Mouse (Mus musculus): ENCODE results near the gene Cnr2. TPM values are rescaled to one million over a fixed set of nuclear protein-coding genes. Genes with fewer than 3 reads are reported as not detected.

Gene Cnr2
- polyA plus RNA-seq, 1 experiment from 2014 or later: 0.90 TPM

GRCm38 (mm10) chr4:135958354-135958753, 63.2 kb downstream of the Cnr2 start:
- Histone ChIP-seq H3K27me3 (ENCODE audit: control insufficient read depth, insufficient read depth, low read length) (no peaks in the 10 kb centered on the region), H3K4me1 (ENCODE audit: control insufficient read depth, insufficient read depth, low read length) (peaks cover 6% of the 10 kb centered on the region), H3K9me3 (replicated peaks; ENCODE audit: control insufficient read depth, low read length) (no peaks in the 10 kb centered on the region), H3K36me3 (ENCODE audit: control insufficient read depth, insufficient read depth, low read length) (peaks cover 10% of the 10 kb centered on the region; the same call in 1 of the 2 replicates), H3K4me2 (ENCODE audit: low read depth, low read length) (no peak overlapping the region), H3K27ac (ENCODE audit: low read length) (peak overlapping the region; percentile 70), H3K9ac (ENCODE audit: low read length) (no peak overlapping the region), H3K4me3 (replicated peaks; ENCODE audit: low read length) (no peak overlapping the region)
- ATAC-seq (ENCODE audit: insufficient read depth, low FRiP score): peak; percentile 58; the same call in 1 of the 2 replicates
- 51% methylated on average over 8 of the region's 8 CpGs for WGBS

DNA sequence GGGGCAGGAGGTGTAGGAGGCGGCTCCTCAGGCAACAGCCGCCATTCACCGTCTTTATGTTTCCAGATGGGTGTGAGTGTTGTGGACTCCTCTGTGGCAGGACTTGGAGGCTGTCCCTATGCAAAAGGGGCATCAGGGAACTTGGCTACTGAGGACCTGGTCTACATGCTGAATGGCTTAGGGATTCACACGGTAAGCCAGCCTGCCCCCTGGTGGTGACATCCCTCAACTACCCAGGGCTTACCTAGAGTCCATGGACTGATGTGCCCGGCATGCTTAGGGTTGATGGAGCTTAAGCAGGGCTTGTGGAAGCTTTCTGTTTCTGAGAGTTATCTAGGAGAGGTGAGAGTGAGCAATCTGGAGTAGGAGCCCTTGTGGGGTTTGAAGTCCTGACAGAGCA, 65.5 kb downstream of the Cnr2 start:
- Histone ChIP-seq H3K27ac (ENCODE audit: low read length) (no peak overlapping the region), H3K4me3 (replicated peaks; ENCODE audit: low read length) (no peak overlapping the region), H3K9ac (ENCODE audit: low read length) (no peak overlapping the region), H3K9me3 (replicated peaks; ENCODE audit: control insufficient read depth, low read length) (no peaks in the 10 kb centered on the region), H3K27me3 (ENCODE audit: control insufficient read depth, insufficient read depth, low read length) (no peaks in the 10 kb centered on the region), H3K4me2 (ENCODE audit: low read depth, low read length) (no peak overlapping the region), H3K36me3 (ENCODE audit: control insufficient read depth, insufficient read depth, low read length) (peaks cover 7% of the 10 kb centered on the region; the same call in 1 of the 2 replicates), H3K4me1 (ENCODE audit: control insufficient read depth, insufficient read depth, low read length) (peaks cover 17% of the 10 kb centered on the region)
- 25% methylated on average over 5 of the region's 5 CpGs for WGBS
- ATAC-seq (ENCODE audit: insufficient read depth, low FRiP score): no peak

DNA sequence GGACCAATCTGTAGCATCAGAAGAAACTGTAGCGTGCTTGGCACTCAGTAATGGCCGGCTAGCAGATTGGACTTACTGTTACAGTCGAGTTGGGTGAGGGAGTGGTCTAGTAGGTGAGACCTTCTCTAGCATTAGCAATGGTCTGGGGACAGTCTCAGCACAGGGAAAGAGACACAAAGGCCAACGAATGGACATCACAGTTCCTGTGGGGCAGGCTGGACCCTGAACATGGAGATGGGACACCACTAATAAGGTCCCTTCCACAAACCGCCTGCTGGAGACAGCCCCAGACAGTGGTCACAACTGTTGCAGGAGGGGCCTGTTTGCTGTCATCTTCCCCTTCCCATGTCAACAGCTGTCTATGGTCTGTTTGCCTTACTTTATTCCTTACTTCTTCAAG, 66.5 kb downstream of the Cnr2 start:
- no peak overlapping the region for H3K27ac ChIP-seq (ENCODE audit: low read length)
- ATAC-seq (ENCODE audit: insufficient read depth, low FRiP score): no peak
- H3K36me3 ChIP-seq (ENCODE audit: control insufficient read depth, insufficient read depth, low read length): peaks cover 16% of the 10 kb centered on the region
- H3K4me3 ChIP-seq (replicated peaks; ENCODE audit: low read length): no peak overlapping the region
- 91% methylated on average over 5 of the region's 5 CpGs for WGBS
- no peaks in the 10 kb centered on the region for H3K27me3 ChIP-seq (ENCODE audit: control insufficient read depth, insufficient read depth, low read length)
- no peak overlapping the region for H3K4me2 ChIP-seq (ENCODE audit: low read depth, low read length)
- H3K9me3 ChIP-seq (replicated peaks; ENCODE audit: control insufficient read depth, low read length): no peaks in the 10 kb centered on the region
- H3K4me1 ChIP-seq (ENCODE audit: control insufficient read depth, insufficient read depth, low read length): peaks cover 17% of the 10 kb centered on the region
- H3K9ac ChIP-seq (ENCODE audit: low read length): no peak overlapping the region

DNA sequence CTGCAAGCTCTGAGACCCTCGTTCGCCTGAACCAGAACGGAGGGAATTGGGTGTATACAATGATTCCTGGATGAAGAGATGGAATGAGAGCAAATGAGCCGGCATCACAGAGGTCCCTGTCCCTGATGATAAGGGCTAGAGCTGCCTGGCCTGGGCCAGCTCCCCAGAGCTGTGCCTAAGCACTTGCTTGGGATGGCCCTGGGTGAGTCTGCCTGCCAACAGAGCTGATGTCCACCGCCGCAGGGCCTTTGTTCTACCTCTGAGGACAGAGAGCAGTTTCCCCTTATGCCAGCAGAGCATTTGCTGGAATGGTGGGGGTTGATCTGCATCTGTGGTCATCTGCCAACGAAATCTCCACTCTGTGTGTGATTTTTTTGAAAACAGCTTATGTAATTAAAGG, 67.0 kb downstream of the Cnr2 start:
- 90% methylated on average over 7 of the region's 7 CpGs for WGBS
- Histone ChIP-seq H3K9me3 (replicated peaks; ENCODE audit: control insufficient read depth, low read length) (no peaks in the 10 kb centered on the region), H3K9ac (ENCODE audit: low read length) (no peak overlapping the region; the same call in 1 of the 2 replicates), H3K4me2 (ENCODE audit: low read depth, low read length) (no peak overlapping the region), H3K4me3 (replicated peaks; ENCODE audit: low read length) (no peak overlapping the region), H3K4me1 (ENCODE audit: control insufficient read depth, insufficient read depth, low read length) (peaks cover 17% of the 10 kb centered on the region), H3K36me3 (ENCODE audit: control insufficient read depth, insufficient read depth, low read length) (peaks cover 21% of the 10 kb centered on the region), H3K27me3 (ENCODE audit: control insufficient read depth, insufficient read depth, low read length) (no peaks in the 10 kb centered on the region), H3K27ac (ENCODE audit: low read length) (0 out of 2 replicates have a peak overlapping the region, but pooled peaks have one; percentile 94)
- ATAC-seq (ENCODE audit: insufficient read depth, low FRiP score): no peak

DNA sequence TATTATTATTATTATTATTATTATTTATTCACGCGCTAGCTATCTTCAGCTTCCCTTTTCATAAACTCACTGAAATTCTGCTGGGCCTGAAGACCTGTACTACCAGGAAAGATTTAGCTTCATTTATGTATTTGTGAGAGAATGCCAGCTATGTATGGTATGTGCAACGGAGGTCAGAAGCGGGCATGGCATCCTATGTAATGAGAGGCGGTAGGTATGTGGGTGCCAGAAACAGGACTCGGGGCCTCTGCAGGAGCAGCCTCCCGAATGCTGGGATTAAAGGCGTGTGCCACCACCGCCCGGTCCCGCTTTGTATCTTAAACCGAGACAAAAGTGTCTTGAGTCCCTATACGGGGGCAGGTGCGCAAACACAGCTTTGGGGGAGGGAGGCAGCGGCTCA, 67.8 kb downstream of the Cnr2 start:
- WGBS: 5% methylated on average over 15 of the region's 15 CpGs
- H3K36me3 ChIP-seq (ENCODE audit: control insufficient read depth, insufficient read depth, low read length): peaks cover 26% of the 10 kb centered on the region
- H3K4me2 ChIP-seq (ENCODE audit: low read depth, low read length): peak overlapping the region; percentile 71
- ATAC-seq (ENCODE audit: insufficient read depth, low FRiP score): no peak
- H3K4me3 ChIP-seq (replicated peaks; ENCODE audit: low read length): peak overlapping the region; percentile 79
- H3K27me3 ChIP-seq (ENCODE audit: control insufficient read depth, insufficient read depth, low read length): no peaks in the 10 kb centered on the region
- peaks cover 17% of the 10 kb centered on the region for H3K4me1 ChIP-seq (ENCODE audit: control insufficient read depth, insufficient read depth, low read length)
- H3K27ac ChIP-seq (ENCODE audit: low read length): peak overlapping the region; percentile 94
- H3K9me3 ChIP-seq (replicated peaks; ENCODE audit: control insufficient read depth, low read length): no peaks in the 10 kb centered on the region
- peak overlapping the region; percentile 88 for H3K9ac ChIP-seq (ENCODE audit: low read length)

DNA sequence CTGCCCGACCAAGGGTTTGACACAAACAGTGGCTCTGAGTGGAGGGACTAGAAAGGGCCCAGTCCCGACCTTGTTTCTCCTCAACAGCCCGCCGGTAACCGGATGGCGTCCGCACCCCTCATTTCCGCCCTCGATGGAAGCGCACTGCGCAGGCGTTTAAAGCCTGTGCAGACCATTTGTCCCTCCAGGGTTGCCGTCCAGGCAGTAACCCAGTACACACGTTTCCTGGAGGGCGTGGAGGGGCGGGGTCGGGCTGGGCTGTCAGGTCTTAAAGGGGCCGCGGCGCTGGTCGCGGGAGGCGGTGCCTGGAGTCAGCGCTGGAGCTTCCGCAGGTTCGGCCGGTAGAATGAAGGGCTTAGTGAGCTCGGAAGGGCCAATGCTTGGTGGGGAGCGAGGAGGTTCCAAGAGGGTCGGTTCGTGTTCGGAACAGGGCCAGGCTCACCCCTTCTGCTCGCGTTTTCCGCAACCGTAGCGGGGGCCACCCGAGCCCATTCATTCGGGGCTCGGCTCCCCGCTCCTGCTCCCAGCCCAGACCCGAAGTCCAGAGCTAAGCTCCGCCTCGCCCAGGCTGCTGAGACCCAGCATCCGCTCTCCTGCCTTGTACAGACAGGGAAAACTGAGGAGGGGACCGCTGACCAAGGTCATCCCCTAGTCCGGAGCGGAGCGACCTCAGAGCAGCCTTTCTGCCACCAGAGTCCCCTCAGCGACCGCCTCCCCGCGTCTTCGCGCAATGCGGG, 68.4 kb downstream of the Cnr2 start, which contains the start of gene Gale:
Gale (plus strand) TSS at position 271 of the 737 bp plus-strand sequence.
- under 1% methylated on average over 56 of the region's 56 CpGs for WGBS

GRCm38 (mm10) chr4:135964426-135964825, 69.2 kb downstream of the Cnr2 start:
- Histone ChIP-seq H3K36me3 (ENCODE audit: control insufficient read depth, insufficient read depth, low read length) (peaks cover 27% of the 10 kb centered on the region), H3K9ac (ENCODE audit: low read length) (peak overlapping the region; percentile 83), H3K4me3 (replicated peaks; ENCODE audit: low read length) (peak overlapping the region; percentile 79), H3K27me3 (ENCODE audit: control insufficient read depth, insufficient read depth, low read length) (no peaks in the 10 kb centered on the region), H3K4me2 (ENCODE audit: low read depth, low read length) (peak overlapping the region; percentile 84), H3K4me1 (ENCODE audit: control insufficient read depth, insufficient read depth, low read length) (peaks cover 17% of the 10 kb centered on the region), H3K9me3 (replicated peaks; ENCODE audit: control insufficient read depth, low read length) (no peaks in the 10 kb centered on the region), H3K27ac (ENCODE audit: low read length) (peak overlapping the region; percentile 91)
- WGBS: 3% methylated on average over 12 of the region's 12 CpGs
- ATAC-seq (ENCODE audit: insufficient read depth, low FRiP score): peak; percentile 76

More for the DNA sequence above, 68.4 kb downstream of the Cnr2 start, which contains the start of gene Gale:
- Histone ChIP-seq H3K9me3 (replicated peaks; ENCODE audit: control insufficient read depth, low read length) (no peaks in the 10 kb centered on the region), H3K4me1 (ENCODE audit: control insufficient read depth, insufficient read depth, low read length) (peaks cover 17% of the 10 kb centered on the region), H3K36me3 (ENCODE audit: control insufficient read depth, insufficient read depth, low read length) (peaks cover 26% of the 10 kb centered on the region), H3K4me3 (replicated peaks; ENCODE audit: low read length) (peak within 1 kb of the TSS; percentile 79), H3K27ac (ENCODE audit: low read length) (peak within 1 kb of the TSS; percentile 94), H3K9ac (ENCODE audit: low read length) (peak within 1 kb of the TSS; percentile 88), H3K27me3 (ENCODE audit: control insufficient read depth, insufficient read depth, low read length) (no peaks in the 10 kb centered on the region), H3K4me2 (ENCODE audit: low read depth, low read length) (peak within 1 kb of the TSS; percentile 84)
- peak; percentile 91 for ATAC-seq (ENCODE audit: insufficient read depth, low FRiP score)

DNA sequence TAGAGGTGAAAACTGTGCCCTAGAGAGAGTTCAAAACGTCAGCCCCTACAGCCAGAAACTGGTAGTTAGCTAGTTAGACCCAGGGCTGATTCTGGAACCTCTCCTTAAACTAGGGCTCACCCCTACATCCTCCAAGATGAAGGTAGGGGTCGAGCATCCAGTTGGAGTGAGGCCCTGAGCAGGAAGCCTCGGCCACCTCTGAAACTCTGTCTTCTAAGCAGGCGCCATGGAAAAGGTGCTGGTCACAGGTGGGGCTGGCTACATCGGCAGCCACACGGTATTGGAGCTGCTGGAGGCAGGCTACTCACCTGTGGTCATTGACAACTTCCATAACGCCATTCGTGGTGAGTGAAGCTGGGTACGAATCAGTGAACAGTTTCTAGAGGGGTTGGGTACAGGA, 69.9 kb downstream of the Cnr2 start:
- H3K9me3 ChIP-seq (replicated peaks; ENCODE audit: control insufficient read depth, low read length): no peaks in the 10 kb centered on the region
- peak overlapping the region; percentile 83 for H3K9ac ChIP-seq (ENCODE audit: low read length)
- H3K27me3 ChIP-seq (ENCODE audit: control insufficient read depth, insufficient read depth, low read length): no peaks in the 10 kb centered on the region
- ATAC-seq (ENCODE audit: insufficient read depth, low FRiP score): no peak
- H3K4me3 ChIP-seq (replicated peaks; ENCODE audit: low read length): peak overlapping the region; percentile 79
- H3K27ac ChIP-seq (ENCODE audit: low read length): peak overlapping the region; percentile 91
- WGBS: 80% methylated on average over 9 of the region's 9 CpGs
- peak overlapping the region; percentile 84; the same call in 1 of the 2 replicates for H3K4me2 ChIP-seq (ENCODE audit: low read depth, low read length)
- H3K36me3 ChIP-seq (ENCODE audit: control insufficient read depth, insufficient read depth, low read length): peaks cover 29% of the 10 kb centered on the region
- peaks cover 17% of the 10 kb centered on the region for H3K4me1 ChIP-seq (ENCODE audit: control insufficient read depth, insufficient read depth, low read length)

DNA sequence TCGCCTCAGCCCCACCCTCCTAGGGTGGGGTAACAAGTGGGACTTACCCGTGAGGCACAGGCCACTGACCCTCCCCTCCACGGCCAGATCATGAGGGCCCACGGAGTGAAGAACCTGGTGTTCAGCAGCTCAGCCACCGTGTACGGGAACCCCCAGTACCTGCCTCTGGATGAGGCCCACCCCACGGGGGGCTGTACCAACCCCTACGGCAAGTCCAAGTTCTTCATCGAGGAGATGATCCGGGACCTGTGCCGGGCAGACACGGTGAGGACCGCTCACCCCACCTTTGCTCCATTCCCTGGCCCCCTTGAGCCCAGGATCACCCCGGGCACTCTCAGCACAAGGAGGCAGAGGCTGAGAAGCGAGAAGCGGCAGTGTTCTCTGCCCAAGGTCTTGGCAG, 71.1 kb downstream of the Cnr2 start:
- WGBS: 90% methylated on average over 16 of the region's 16 CpGs
- ATAC-seq (ENCODE audit: insufficient read depth, low FRiP score): no peak

More for the DNA sequence above, 71.1 kb downstream of the Cnr2 start:
- Histone ChIP-seq H3K27ac (ENCODE audit: low read length) (no peak overlapping the region), H3K9ac (ENCODE audit: low read length) (no peak overlapping the region), H3K4me1 (ENCODE audit: control insufficient read depth, insufficient read depth, low read length) (peaks cover 19% of the 10 kb centered on the region), H3K36me3 (ENCODE audit: control insufficient read depth, insufficient read depth, low read length) (peaks cover 29% of the 10 kb centered on the region), H3K9me3 (replicated peaks; ENCODE audit: control insufficient read depth, low read length) (no peaks in the 10 kb centered on the region), H3K4me2 (ENCODE audit: low read depth, low read length) (no peak overlapping the region), H3K27me3 (ENCODE audit: control insufficient read depth, insufficient read depth, low read length) (no peaks in the 10 kb centered on the region), H3K4me3 (replicated peaks; ENCODE audit: low read length) (no peak overlapping the region)
